Mouse (Mus musculus) midbrain, embryonic 12.5 days (tissue): ENCODE results near the gene Wtip. TPM values are rescaled to one million over a fixed set of nuclear protein-coding genes. Genes with fewer than 3 reads are reported as not detected.
"Not testable (repeated sequence)": the region's sequence is repeated elsewhere in the genome, so short reads cannot be mapped to it uniquely, and the experiment has no call there.

Experiments
- ATAC-seq: fragments of 200-750 bp; cut with Nextera tagmentation; 2 replicates; pipeline ENCODE4 v1.8.0; 2017; ENCODE audit warnings: low read depth, moderate TSS enrichment, moderate library complexity; ENCODE audit not compliant: low FRiP score
- H3K27ac ChIP-seq: fragments of 300-500 bp; sonication (generic); replicated peaks from 2 replicates; pipeline ENCODE4 v1.5.1; 2016; ENCODE audit warnings: mild to moderate bottlenecking
- H3K27me3 ChIP-seq: fragments of 300-500 bp; sonication (generic); 2 replicates; pipeline ENCODE4 v1.6.1; 2016; ENCODE audit warnings: mild to moderate bottlenecking
- H3K36me3 ChIP-seq: fragments of 300-500 bp; sonication (generic); 2 replicates; pipeline ENCODE4 v1.6.1; 2016
- H3K4me1 ChIP-seq: fragments of 300-500 bp; sonication (generic); 2 replicates; pipeline ENCODE4 v1.6.1; 2016
- H3K4me2 ChIP-seq: fragments of 300-500 bp; sonication (generic); replicated peaks from 2 replicates; pipeline ENCODE4 v1.6.1; 2016; ENCODE audit warnings: mild to moderate bottlenecking, moderate library complexity
- H3K4me3 ChIP-seq: fragments of 300-500 bp; sonication (generic); 2 replicates; pipeline ENCODE4 v1.5.1; 2016; ENCODE audit warnings: mild to moderate bottlenecking
- H3K9ac ChIP-seq: fragments of 300-500 bp; sonication (generic); replicated peaks from 2 replicates; pipeline ENCODE4 v1.6.1; 2016; ENCODE audit warnings: mild to moderate bottlenecking, moderate library complexity
- H3K9me3 ChIP-seq: fragments of 300-500 bp; sonication (generic); 2 replicates; pipeline ENCODE4 v1.6.1; 2016; ENCODE audit warnings: mild to moderate bottlenecking
- WGBS: fragments of 180-500 bp; shearing (Covaris S2); methylation state at CpG from one replicate; pipeline ENCODE4 v1.1.7; 2016; 5-methylcytosine and 5-hydroxymethylcytosine counted together
- polyA plus RNA-seq: library from polyadenylated mRNA; unstranded; fragments of >200 nt; fragmentation: Nextera tagmentation; extraction: Ambion mirVana; gene quantifications from 2 replicates; pipeline ENCODE4 v1.2.1, GENCODE M21; 2016

The Wtip gene
- polyA plus RNA-seq, 1 experiment from 2014 or later = 3.0 TPM

DNA sequence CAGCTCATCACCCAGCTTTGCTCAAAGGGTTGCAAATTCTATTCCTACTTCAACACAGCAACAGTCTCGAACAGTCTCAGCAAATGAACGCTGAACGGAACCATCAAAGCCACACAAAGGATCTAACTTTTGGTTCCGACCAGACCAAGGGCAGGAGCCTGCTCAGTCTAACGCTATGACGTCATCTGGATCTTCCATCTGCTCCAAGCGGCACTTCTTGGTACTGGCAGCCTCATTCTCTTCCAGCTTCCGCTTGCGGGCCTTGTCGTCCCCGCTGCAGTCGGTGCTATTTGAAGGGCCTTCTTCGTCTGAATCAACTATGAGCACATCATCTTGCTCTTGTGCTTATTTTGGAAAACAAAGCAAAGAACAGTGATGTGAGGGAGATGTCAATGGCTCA is 8.1 kb upstream of the Wtip start:
- H3K4me3 ChIP-seq = no peak overlapping the region
- H3K27ac ChIP-seq = no peak overlapping the region
- 95% methylated on average over 13 of the region's 13 CpGs for WGBS
- no peak overlapping the region for H3K9ac ChIP-seq
- H3K27me3 ChIP-seq = no peaks in the 10 kb centered on the region
- no peak for ATAC-seq
- no peaks in the 10 kb centered on the region for H3K4me1 ChIP-seq
- no peak overlapping the region for H3K4me2 ChIP-seq
- H3K36me3 ChIP-seq = peaks cover 60% of the 10 kb centered on the region
- no peaks in the 10 kb centered on the region for H3K9me3 ChIP-seq

GRCm38 (mm10) chr7:34139493-34139892 is 6.4 kb upstream of the Wtip start:
- WGBS = 92% methylated on average over 6 of the region's 6 CpGs
- H3K4me1 ChIP-seq = no peaks in the 10 kb centered on the region
- no peak overlapping the region for H3K4me3 ChIP-seq
- no peak overlapping the region for H3K4me2 ChIP-seq
- no peaks in the 10 kb centered on the region for H3K9me3 ChIP-seq
- no peak for ATAC-seq
- no peaks in the 10 kb centered on the region for H3K27me3 ChIP-seq
- H3K9ac ChIP-seq = no peak overlapping the region
- peaks cover 45% of the 10 kb centered on the region for H3K36me3 ChIP-seq
- no peak overlapping the region for H3K27ac ChIP-seq

GRCm38 (mm10) chr7:34134336-34134735 is 1.3 kb upstream of the Wtip start:
- H3K9ac ChIP-seq = no peak overlapping the region
- no peak overlapping the region for H3K4me3 ChIP-seq
- no peak for ATAC-seq
- H3K27me3 ChIP-seq = no peaks in the 10 kb centered on the region
- 86% methylated on average over 2 of the region's 2 CpGs for WGBS
- no peaks in the 10 kb centered on the region for H3K9me3 ChIP-seq
- no peaks in the 10 kb centered on the region for H3K36me3 ChIP-seq
- no peak overlapping the region for H3K27ac ChIP-seq
- H3K4me2 ChIP-seq = no peak overlapping the region
- peaks cover 12% of the 10 kb centered on the region for H3K4me1 ChIP-seq

- peak overlapping the region; percentile 65 for H3K4me2 ChIP-seq
- no peaks in the 10 kb centered on the region for H3K36me3 ChIP-seq
- no peaks in the 10 kb centered on the region for H3K27me3 ChIP-seq
- no peaks in the 10 kb centered on the region for H3K9me3 ChIP-seq
- H3K4me3 ChIP-seq = peak overlapping the region; percentile 76
- peak overlapping the region; percentile 54 for H3K27ac ChIP-seq
- peak; percentile 79 for ATAC-seq
- H3K9ac ChIP-seq = peak overlapping the region; percentile 83
- H3K4me1 ChIP-seq = peaks cover 12% of the 10 kb centered on the region
- under 1% methylated on average over 64 of the region's 116 CpGs for WGBS
These were observed 551 bp downstream of the Wtip start for GRCm38 (mm10) chr7:34132355-34133079.

GRCm38 (mm10) chr7:34131959-34132354 is 1.1 kb downstream of the Wtip start:
- H3K27me3 ChIP-seq = no peaks in the 10 kb centered on the region
- peak overlapping the region; percentile 76 for H3K4me3 ChIP-seq
- H3K27ac ChIP-seq = no peak overlapping the region
- peaks cover 12% of the 10 kb centered on the region for H3K4me1 ChIP-seq
- H3K9ac ChIP-seq = peak overlapping the region; percentile 83
- ATAC-seq = peak; percentile 10; the same call in 1 of the 2 replicates
- peak overlapping the region; percentile 65 for H3K4me2 ChIP-seq
- H3K9me3 ChIP-seq = no peaks in the 10 kb centered on the region
- WGBS = 9% methylated on average over 3 of the region's 3 CpGs
- H3K36me3 ChIP-seq = 0 out of 2 replicates have a peak, but pooled peaks cover 4% of the 10 kb centered on the region

- H3K4me2 ChIP-seq = peak overlapping the region; percentile 65; the same call in 1 of the 2 replicates
- no peak overlapping the region for H3K27ac ChIP-seq
- 78% methylated on average over 3 of the region's 3 CpGs for WGBS
- no peak for ATAC-seq
- peaks cover 10% of the 10 kb centered on the region; the same call in 1 of the 2 replicates for H3K36me3 ChIP-seq
- no peak overlapping the region; the same call in 1 of the 2 replicates for H3K4me3 ChIP-seq
- H3K27me3 ChIP-seq = no peaks in the 10 kb centered on the region
- no peaks in the 10 kb centered on the region for H3K9me3 ChIP-seq
- 0 out of 2 replicates have a peak overlapping the region, but pooled peaks have one; percentile 4 for H3K9ac ChIP-seq
- peaks cover 12% of the 10 kb centered on the region for H3K4me1 ChIP-seq
These were observed 1.9 kb downstream of the Wtip start for GRCm38 (mm10) chr7:34131118-34131517.

DNA sequence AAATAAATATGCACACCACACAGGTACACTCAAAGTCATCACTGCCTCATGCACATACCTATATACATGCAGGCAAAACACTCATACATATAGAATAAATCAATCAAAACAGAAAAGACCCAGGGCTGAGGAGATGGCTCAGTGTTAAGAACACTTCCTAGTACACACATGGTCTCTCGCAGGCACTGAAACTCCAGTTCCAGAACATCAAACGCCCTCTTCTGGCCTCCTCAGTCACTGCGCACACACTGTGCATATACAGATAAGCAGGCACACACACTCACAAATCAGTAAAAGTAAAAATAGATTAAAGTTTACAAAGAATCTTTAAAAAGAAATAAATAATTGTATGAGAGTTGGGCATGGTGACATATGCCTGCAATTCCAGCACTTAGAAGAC is 6.8 kb downstream of the Wtip start:
- no peak overlapping the region for H3K9ac ChIP-seq
- 90% methylated on average over 3 of the region's 3 CpGs for WGBS
- no peak for ATAC-seq
- peaks cover 5% of the 10 kb centered on the region for H3K4me1 ChIP-seq
- H3K36me3 ChIP-seq = peaks cover 14% of the 10 kb centered on the region; the same call in 1 of the 2 replicates
- no peak overlapping the region for H3K4me2 ChIP-seq
- H3K27ac ChIP-seq = no peak overlapping the region
- H3K27me3 ChIP-seq = no peaks in the 10 kb centered on the region
- H3K4me3 ChIP-seq = no peak overlapping the region
- no peaks in the 10 kb centered on the region for H3K9me3 ChIP-seq

GRCm38 (mm10) chr7:34125346-34125745 is 7.7 kb downstream of the Wtip start:
- Histone ChIP-seq H3K4me3 (no peak overlapping the region), H3K9ac (no peak overlapping the region), H3K27ac (no peak overlapping the region), H3K27me3 (no peaks in the 10 kb centered on the region), H3K4me2 (no peak overlapping the region), H3K36me3 (peaks cover 14% of the 10 kb centered on the region; the same call in 1 of the 2 replicates), H3K9me3 (no peaks in the 10 kb centered on the region), H3K4me1 (no peaks in the 10 kb centered on the region)
- ATAC-seq = no peak
- WGBS = 92% methylated on average over 9 of the region's 9 CpGs

DNA sequence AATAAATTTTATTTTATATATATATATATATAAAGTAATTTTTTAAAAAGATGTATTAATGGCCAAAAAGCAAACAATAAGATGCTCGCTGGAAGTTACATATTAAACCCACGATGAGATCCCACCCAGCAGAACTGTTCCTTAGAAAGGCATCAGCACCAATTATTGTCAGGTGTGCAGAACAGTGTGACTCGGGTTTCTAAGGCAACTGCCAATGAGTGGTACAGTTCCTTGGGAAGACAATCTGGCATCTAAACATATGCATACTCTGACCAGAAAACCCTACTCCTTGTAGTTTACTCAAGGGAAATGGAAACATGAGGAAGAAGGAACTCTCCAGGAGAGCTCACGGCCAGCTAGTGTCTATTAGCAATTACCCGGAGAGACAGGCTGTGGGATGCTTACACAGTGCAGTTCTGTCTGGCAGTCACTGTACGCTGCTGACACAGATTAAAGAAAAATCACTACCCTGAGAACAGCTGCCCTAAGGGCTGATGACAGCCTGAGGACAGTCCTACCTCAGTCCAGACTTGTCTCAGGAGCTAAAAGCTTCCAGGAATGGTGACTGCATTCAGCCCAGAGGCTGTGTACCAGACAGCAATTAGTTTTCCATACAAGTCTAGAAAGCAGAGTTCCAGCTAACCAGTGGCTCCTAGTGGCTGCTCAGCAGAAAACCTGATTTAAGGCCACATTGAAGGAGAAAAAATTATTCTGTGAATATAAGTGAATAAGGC is 9.9 kb downstream of the Wtip start:
- no peak overlapping the region for H3K4me3 ChIP-seq
- H3K27ac ChIP-seq = no peak overlapping the region
- H3K27me3 ChIP-seq = no peaks in the 10 kb centered on the region
- 80% methylated on average over 6 of the region's 6 CpGs for WGBS
- H3K9me3 ChIP-seq = no peaks in the 10 kb centered on the region
- no peaks in the 10 kb centered on the region for H3K4me1 ChIP-seq
- peak; percentile 23; the same call in 1 of the 2 replicates for ATAC-seq
- no peak overlapping the region for H3K9ac ChIP-seq
- H3K4me2 ChIP-seq = no peak overlapping the region
- peaks cover 15% of the 10 kb centered on the region; the same call in 1 of the 2 replicates for H3K36me3 ChIP-seq

DNA sequence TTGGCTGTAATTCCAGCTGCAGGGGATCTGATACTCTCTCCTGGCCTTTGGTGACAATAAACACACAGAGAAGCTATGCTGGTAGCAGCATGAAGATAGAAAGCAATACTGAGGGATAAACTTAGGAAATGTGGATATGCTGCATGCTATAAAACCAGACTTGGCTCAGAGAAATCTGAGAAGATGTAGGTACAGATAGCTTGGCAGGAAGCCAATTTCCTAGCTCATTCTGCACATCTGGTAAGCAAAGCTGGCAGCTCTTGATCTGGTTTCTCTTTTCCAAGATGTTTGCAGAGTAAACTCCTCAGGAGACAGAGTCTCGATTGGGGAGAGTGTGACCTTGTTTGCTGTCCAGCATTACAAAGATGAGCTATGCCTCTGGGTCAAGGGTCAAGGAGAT is 12.4 kb downstream of the Wtip start:
- not testable (repeated sequence) for H3K4me3 ChIP-seq, H3K4me2 ChIP-seq, H3K27me3 ChIP-seq, H3K4me1 ChIP-seq, H3K9me3 ChIP-seq, H3K27ac ChIP-seq, ATAC-seq, H3K9ac ChIP-seq
- 42% methylated on average over 1 of the region's 1 CpGs for WGBS
- peaks cover 24% of the 10 kb centered on the region for H3K36me3 ChIP-seq

DNA sequence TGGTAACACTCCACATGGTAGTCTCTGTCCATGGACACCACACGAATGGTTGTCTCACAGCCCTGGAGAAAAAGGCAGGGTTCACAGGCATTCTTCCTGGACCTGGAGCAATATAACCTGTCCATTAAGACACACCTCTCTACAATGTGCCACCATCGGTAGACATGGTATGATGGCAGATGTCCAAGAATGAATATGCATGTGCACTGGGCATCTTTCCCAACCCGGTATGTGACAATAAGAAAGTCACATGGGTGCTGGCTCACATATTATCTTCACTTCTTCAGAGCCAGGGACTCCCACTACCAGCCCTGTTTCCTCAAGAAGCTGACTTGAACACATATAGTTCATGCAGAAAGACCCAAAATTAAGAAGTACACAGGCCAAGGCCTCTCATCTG is 16.5 kb downstream of the Wtip start:
- H3K4me2 ChIP-seq = no peak overlapping the region
- H3K9me3 ChIP-seq = no peaks in the 10 kb centered on the region
- H3K36me3 ChIP-seq = peaks cover 47% of the 10 kb centered on the region
- H3K27me3 ChIP-seq = no peaks in the 10 kb centered on the region
- no peak for ATAC-seq
- WGBS = 98% methylated on average over 3 of the region's 3 CpGs
- H3K4me3 ChIP-seq = no peak overlapping the region
- no peak overlapping the region for H3K9ac ChIP-seq
- no peak overlapping the region for H3K27ac ChIP-seq
- H3K4me1 ChIP-seq = no peaks in the 10 kb centered on the region

DNA sequence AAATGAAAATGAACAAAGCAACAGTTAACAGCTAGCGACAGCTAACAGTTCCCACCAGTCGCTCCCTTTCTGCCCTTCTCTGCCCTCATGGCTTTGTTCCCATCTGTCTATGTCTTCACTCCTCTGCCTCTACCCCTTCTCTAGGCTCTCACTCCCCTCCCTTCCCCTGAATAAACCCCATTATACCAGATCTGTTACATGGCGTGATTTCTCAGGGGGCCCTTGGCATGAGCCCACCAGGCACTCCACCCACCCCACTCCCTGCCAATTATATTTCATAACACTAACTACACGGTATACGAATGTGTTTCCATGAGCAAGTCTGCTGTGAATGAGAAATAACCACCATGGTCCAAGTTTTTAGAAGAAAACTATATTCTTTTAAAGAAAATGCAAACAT is 23.9 kb downstream of the Wtip start:
- H3K4me2 ChIP-seq = no peak overlapping the region
- H3K4me1 ChIP-seq = no peaks in the 10 kb centered on the region
- H3K4me3 ChIP-seq = no peak overlapping the region
- no peak overlapping the region for H3K9ac ChIP-seq
- H3K27ac ChIP-seq = no peak overlapping the region
- ATAC-seq = no peak
- H3K9me3 ChIP-seq = no peaks in the 10 kb centered on the region
- peaks cover 24% of the 10 kb centered on the region for H3K36me3 ChIP-seq
- no peaks in the 10 kb centered on the region for H3K27me3 ChIP-seq
- 84% methylated on average over 5 of the region's 5 CpGs for WGBS
